Mouse (Mus musculus): Measurements from ENCODE around the gene Gck.
"Not testable (repeated sequence)": the region's sequence is repeated elsewhere in the genome, so short reads cannot be mapped to it uniquely, and the experiment has no call there.

The Gck gene

GRCm38 (mm10) chr11:5954965-5955504, 5.2 kb upstream of the Gck start:
- peak; percentile 75 for DNase-seq (ENCODE audit: low read depth, low spot score)

DNA sequence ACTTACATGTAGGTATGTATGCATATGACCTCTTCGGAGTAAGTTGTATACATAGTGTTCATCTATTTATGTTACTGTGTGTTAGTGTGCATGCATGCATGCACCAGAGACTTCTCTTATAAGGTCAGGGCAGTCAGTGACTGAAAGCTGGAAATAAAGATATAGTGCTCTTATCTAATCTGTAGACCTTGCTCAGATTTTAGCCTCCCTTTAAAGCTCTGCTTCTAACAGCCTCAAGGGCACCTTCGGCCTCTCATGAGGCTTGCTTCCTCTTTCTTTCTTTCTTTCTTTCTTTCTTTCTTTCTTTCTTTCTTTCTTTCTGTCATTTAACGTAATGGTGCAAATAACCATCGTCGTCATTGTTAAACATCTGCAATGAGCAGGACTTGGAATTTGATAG, 4.6 kb upstream of the Gck start:
- no peak for DNase-seq (ENCODE audit: low read depth, low spot score)

DNA sequence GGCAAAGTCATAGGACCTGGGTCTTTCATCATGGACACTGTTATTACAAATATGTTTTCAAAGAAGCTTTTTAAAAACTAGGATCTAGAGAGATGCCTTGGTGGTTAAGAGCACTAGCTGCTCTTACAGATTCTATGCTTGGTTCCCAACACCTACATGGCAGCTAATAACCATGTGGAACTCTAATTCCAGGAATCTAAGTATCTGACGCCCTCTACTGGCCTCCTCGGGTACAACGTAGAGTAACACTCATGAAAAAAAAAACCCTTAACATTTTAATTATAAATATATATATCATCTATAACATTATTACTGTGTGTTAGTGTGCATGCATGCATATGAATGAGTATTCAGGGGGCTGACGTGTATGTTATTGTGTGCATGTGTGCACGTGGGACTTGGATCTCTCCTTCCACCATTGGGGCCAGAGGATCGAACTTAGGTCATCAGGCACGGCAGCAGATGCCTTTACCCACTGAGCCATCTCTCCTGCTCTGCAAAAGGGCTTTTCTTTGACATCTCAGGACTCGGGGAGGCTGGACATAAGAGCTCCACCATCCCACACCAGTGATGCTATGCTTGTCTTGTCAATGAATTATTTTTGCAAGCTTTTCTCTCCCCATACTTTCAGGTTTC, 3.4 kb upstream of the Gck start:
- peak; percentile 63 for DNase-seq (ENCODE audit: low read depth, low spot score)

GRCm38 (mm10) chr11:5952501-5952900, 2.6 kb upstream of the Gck start:
- DNase-seq (ENCODE audit: low read depth, low spot score): no peak

GRCm38 (mm10) chr11:5948546-5949250, 1.2 kb downstream of the Gck start:
- DNase-seq (ENCODE audit: low read depth, low spot score): no peak

- no peak for DNase-seq (ENCODE audit: low read depth, low spot score)
These were observed 2.1 kb downstream of the Gck start for GRCm38 (mm10) chr11:5947796-5948195.

DNA sequence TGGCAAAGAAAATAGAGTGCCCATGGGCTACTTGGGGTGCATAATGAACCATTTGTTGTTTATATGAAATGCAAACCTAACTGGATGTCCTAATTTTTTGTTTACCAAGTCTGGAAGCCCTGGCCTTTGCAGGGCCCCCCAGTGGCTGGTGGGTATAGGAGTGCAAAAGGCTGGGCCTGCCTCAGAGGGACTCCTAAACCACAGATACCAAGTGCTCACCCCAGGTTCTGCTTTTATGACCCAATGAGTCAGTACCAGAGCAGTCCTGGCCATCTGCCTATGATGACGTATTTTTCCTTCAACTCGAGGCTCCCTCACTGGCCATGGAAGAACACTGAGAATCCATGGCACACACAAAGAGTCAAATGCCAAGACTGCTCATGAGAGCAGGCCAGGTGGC, 4.8 kb downstream of the Gck start:
- no peak for DNase-seq (ENCODE audit: low read depth, low spot score)

DNA sequence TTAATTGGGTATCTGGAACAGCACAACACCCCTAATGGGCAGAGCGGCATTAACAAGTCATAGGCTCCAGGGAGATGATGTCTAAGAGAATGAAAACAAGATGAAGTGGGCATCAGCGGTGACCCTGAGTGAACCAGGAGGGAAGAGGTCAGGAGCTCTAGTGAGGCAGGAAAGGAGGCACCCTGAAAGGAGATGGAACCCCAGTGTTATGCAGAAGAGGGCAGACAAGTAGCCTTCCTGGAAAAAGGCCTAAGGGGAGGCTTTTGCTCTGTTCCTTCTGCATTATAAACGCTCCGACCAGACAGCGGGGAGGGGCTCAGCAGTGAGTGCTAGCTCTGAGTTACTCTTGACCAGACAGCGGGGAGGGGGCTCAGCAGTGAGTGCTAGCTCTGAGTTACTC, 6.9 kb downstream of the Gck start:
- peak; percentile 83 for DNase-seq (ENCODE audit: low read depth, low spot score)

DNA sequence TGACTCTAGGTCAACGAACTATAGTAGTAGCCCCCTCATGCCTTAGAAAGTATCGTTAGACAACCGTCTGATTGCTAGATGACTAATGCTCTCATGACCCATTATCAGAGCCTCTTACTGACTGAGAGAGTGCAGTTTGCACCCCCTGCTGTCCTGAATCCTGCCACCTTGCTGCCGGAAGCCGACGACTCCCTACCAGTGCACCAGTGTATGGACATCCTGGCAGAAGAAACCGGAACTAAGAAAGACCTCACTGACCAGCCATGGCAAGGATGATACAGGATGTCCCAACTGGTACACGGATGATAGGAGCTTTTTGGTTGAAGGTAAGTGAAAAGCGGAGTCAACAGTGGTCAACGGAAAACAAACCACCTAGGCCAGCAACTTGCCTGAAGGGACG, 15.3 kb downstream of the Gck start:
- not testable (repeated sequence) for DNase-seq (ENCODE audit: low read depth, low spot score)

DNA sequence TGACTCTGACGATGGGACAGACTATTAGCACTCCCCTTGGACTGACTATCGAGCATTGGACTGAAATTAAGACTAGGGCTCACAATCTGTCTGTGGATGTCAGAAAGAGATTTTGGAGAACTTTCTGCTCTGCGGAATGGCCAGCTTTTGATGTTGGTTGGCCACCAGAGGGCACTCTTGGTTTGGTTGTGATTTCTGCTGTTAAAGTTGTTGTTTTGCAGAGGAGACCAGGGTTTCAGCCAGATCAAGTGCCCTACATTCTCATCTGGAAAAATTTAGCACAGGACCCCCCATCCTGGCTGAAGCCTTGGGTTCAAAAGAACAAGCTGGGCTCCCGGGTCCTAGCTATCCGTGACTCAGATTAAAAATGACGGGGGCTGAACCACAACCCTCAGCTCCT, 17.9 kb downstream of the Gck start:
- DNase-seq (ENCODE audit: low read depth, low spot score): peak; percentile 25

GRCm38 (mm10) chr11:5930578-5930977, 19.3 kb downstream of the Gck start:
- no peak for DNase-seq (ENCODE audit: low read depth, low spot score)

GRCm38 (mm10) chr11:5926696-5927220, 23.1 kb downstream of the Gck start:
- peak; percentile 20 for DNase-seq (ENCODE audit: low read depth, low spot score)

GRCm38 (mm10) chr11:5924699-5925098, 25.2 kb downstream of the Gck start:
- no peak for DNase-seq (ENCODE audit: low read depth, low spot score)

GRCm38 (mm10) chr11:5920323-5920960, 29.4 kb downstream of the Gck start:
- peak; percentile 85 for DNase-seq (ENCODE audit: low read depth, low spot score)

DNA sequence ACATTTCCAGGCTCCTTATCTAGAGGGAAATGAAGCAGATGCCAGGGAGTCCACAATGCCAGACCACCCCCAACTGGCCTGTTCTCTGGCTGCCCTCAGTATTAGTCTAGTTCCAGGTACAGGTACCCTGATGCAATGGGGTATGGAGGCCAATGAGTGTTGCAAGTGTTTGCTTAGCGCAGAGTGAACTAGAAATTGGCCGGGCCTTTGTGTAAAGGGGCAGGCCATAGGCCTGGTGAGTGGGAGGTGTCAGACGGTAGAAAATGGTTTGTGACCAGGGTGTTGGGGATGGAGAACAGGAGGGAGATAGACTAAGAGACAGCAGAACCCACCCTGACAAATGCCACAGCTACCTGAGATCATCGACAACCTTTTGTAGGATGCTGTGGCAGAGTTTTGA, 30.3 kb downstream of the Gck start:
- DNase-seq (ENCODE audit: low read depth, low spot score): no peak

DNA sequence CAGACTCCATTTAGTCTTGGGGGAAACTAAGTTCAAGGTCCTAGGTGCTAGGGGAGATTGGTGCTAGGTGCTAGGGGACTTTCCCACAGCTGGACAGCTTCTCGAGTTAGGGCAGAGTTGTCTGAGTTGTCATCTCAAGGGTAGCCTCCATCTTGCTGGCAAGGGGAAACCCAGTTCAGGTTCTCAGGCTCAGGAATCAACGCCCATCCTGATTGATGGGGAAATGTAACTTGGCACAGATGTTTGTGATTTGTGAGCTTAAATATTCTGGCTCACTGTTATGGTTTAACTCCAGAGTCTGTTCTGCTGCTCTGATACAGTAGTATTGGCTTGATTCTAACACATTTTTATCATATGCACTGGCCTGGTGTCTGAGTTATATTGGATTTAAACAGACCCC, 31.8 kb downstream of the Gck start:
- DNase-seq (ENCODE audit: low read depth, low spot score): no peak

GRCm38 (mm10) chr11:5916178-5916548, 33.7 kb downstream of the Gck start:
- DNase-seq (ENCODE audit: low read depth, low spot score): peak; percentile 73

- no peak for DNase-seq (ENCODE audit: low read depth, low spot score)
These were observed 34.3 kb downstream of the Gck start for GRCm38 (mm10) chr11:5915429-5916177.

DNA sequence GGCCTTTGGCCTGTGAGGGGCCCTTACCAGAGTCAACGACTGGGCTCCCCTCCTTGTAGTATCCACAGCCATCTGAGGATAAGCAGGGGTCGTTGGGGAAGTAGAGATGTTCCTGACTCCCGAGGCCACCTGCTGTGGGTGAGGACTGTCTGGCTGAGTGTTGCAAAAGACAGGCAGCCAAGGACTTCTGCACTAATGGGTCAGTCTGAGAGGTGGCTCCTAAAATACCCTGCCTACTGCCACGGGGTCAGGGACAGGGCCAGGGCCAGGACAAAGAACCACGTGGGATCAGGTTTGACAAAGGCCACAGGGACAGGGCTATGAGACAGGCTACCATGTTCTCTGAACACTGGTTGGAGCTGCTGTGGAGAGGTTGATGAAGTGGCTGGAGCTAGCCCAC, 34.9 kb downstream of the Gck start:
- DNase-seq (ENCODE audit: low read depth, low spot score): no peak

GRCm38 (mm10) chr11:5913936-5914335, 35.9 kb downstream of the Gck start:
- DNase-seq (ENCODE audit: low read depth, low spot score): no peak

DNA sequence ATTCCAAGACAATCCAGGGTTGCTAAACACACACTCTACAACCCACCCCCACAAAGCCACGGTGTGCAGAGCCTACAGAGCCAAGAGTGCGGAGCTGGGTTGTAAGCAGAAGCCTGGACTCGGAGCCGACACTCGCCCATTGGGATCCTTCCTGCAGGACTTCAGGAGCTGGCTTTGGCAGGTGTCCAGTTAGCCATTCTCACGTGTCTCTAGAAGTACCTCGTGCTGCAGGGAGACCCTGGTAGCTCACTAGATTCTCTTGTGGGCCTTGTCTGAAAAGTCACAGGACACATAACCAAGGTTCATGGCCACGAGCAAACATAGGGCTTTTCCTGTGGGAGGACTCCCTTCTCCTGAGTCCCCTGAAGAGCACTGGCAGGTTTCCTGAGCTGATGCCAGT, 36.6 kb downstream of the Gck start:
- no peak for DNase-seq (ENCODE audit: low read depth, low spot score)

GRCm38 (mm10) chr11:5912635-5913034, 37.2 kb downstream of the Gck start:
- peak; percentile 59 for DNase-seq (ENCODE audit: low read depth, low spot score)
